Mouse (Mus musculus) heart, embryonic 15.5 days (tissue): ENCODE measurements around the gene Ndufb8. TPM values are rescaled to one million over a fixed set of nuclear protein-coding genes. Genes with fewer than 3 reads are reported as not detected.

Experiments used
- ATAC-seq: fragments of 200-750 bp; cut with Nextera tagmentation; replicated peaks from 2 replicates; pipeline ENCODE4 v1.8.0; 2017; ENCODE audit warnings: low read depth, moderate TSS enrichment; ENCODE audit not compliant: insufficient number of reproducible peaks, insufficient read depth, low FRiP score
- H3K27ac ChIP-seq: fragments of 300-500 bp; sonication (generic); 2 replicates; pipeline ENCODE4 v1.5.1; 2015; ENCODE audit warnings: mild to moderate bottlenecking, inconsistent platforms
- H3K27me3 ChIP-seq: fragments of 300-500 bp; sonication (generic); 2 replicates; pipeline ENCODE4 v1.6.1; 2015; ENCODE audit warnings: inconsistent platforms
- H3K36me3 ChIP-seq: fragments of 300-500 bp; sonication (generic); 2 replicates; pipeline ENCODE4 v1.6.1; 2015; ENCODE audit warnings: mild to moderate bottlenecking, inconsistent platforms
- H3K4me1 ChIP-seq: fragments of 300-500 bp; sonication (generic); replicated peaks from 2 replicates; pipeline ENCODE4 v1.6.1; 2015; ENCODE audit warnings: inconsistent platforms
- H3K4me2 ChIP-seq: fragments of 300-500 bp; sonication (generic); 2 replicates; pipeline ENCODE4 v1.6.1; 2015; ENCODE audit warnings: inconsistent platforms, mild to moderate bottlenecking, moderate library complexity
- H3K4me3 ChIP-seq: fragments of 300-500 bp; sonication (generic); 2 replicates; pipeline ENCODE4 v1.5.1; 2015; ENCODE audit warnings: mild to moderate bottlenecking, inconsistent platforms
- H3K9ac ChIP-seq: fragments of 300-500 bp; sonication (generic); 2 replicates; pipeline ENCODE4 v1.6.1; 2015; ENCODE audit warnings: mild to moderate bottlenecking, inconsistent platforms
- H3K9me3 ChIP-seq: fragments of 300-500 bp; sonication (generic); replicated peaks from 2 replicates; pipeline ENCODE4 v1.6.1; 2016; ENCODE audit warnings: inconsistent platforms
- WGBS: fragments of 180-500 bp; shearing (Covaris S2); methylation state at CpG from one replicate; pipeline ENCODE4 v1.1.7; 2015; ENCODE audit warnings: mixed read lengths; 5-methylcytosine and 5-hydroxymethylcytosine counted together
- polyA plus RNA-seq: library from polyadenylated mRNA; unstranded; fragments of >200 nt; fragmentation: Nextera tagmentation; extraction: Ambion mirVana; gene quantifications from 2 replicates; pipeline ENCODE4 v1.2.1, GENCODE M21; 2015

Gene Ndufb8
- polyA plus RNA-seq, 1 experiment from 2014 or later: 1,069 TPM

GRCm38 (mm10) chr19:44510534-44511175 lies 44.6 kb downstream of the Ndufb8 start:
- WGBS: 6% methylated on average over 12 of the region's 12 CpGs
- Histone ChIP-seq H3K36me3 (no peaks in the 10 kb centered on the region), H3K27ac (no peak overlapping the region), H3K27me3 (peaks cover 74% of the 10 kb centered on the region), H3K9ac (no peak overlapping the region), H3K4me3 (peak overlapping the region; percentile 58), H3K4me2 (peak overlapping the region; percentile 98), H3K4me1 (peaks cover 26% of the 10 kb centered on the region), H3K9me3 (no peaks in the 10 kb centered on the region)
- ATAC-seq: no peak

DNA sequence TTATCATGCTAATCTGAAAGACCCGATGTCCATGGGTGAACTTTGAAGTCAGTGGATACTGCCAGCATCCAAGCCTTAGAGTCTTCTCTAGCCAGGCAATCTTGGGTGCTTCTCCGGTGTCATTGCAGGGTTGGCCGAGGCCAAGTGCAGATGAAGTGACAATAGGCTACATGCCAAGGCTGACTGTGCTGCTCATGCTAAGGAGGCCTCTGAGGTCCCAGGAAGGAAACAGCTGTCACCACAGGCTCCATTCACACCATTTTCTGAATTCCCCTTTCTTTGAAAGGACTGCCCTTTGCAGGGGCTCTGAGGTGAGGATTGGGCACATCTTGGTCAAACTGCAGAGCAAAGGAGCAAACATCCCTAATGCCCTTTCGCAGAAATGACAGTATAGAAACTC lies 52.5 kb downstream of the Ndufb8 start:
- WGBS: 54% methylated on average over 4 of the region's 4 CpGs
- no peak overlapping the region for H3K27ac ChIP-seq
- H3K36me3 ChIP-seq: no peaks in the 10 kb centered on the region
- H3K4me3 ChIP-seq: no peak overlapping the region
- no peak overlapping the region for H3K4me2 ChIP-seq
- H3K4me1 ChIP-seq: peaks cover 5% of the 10 kb centered on the region; the same call in 1 of the 2 replicates
- H3K9ac ChIP-seq: no peak overlapping the region
- H3K27me3 ChIP-seq: peaks cover 17% of the 10 kb centered on the region
- H3K9me3 ChIP-seq: no peaks in the 10 kb centered on the region
- ATAC-seq: no peak

DNA sequence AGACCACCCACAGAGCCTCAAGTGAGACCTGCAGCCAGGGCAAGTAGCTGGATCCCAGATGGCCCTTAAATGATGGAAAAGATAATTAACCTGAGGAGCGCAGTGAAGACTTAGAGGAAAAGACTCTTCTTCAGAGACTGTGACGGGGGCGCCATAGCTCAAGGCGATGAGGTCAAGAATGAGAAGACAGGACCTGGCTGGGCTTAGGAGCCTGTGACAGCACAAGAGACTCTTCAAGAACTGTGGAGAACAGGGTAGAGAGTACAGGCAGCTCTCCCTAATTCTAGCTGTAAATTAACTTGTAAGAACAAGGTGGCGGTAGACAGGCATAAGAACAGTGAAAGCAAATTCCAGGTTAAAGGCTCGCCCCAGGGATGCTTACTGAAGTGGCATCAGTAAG lies 53.3 kb downstream of the Ndufb8 start:
- Histone ChIP-seq H3K4me2 (no peak overlapping the region), H3K4me1 (peaks cover 5% of the 10 kb centered on the region; the same call in 1 of the 2 replicates), H3K36me3 (no peaks in the 10 kb centered on the region), H3K4me3 (no peak overlapping the region), H3K9ac (no peak overlapping the region), H3K9me3 (no peaks in the 10 kb centered on the region), H3K27ac (no peak overlapping the region), H3K27me3 (peaks cover 14% of the 10 kb centered on the region)
- no peak for ATAC-seq
- 77% methylated on average over 6 of the region's 6 CpGs for WGBS

- no peaks in the 10 kb centered on the region for H3K36me3 ChIP-seq
- no peak overlapping the region for H3K4me3 ChIP-seq
- no peaks in the 10 kb centered on the region for H3K9me3 ChIP-seq
- H3K4me2 ChIP-seq: no peak overlapping the region
- no peak for ATAC-seq
- peaks cover 13% of the 10 kb centered on the region for H3K27me3 ChIP-seq
- no peak overlapping the region for H3K9ac ChIP-seq
- no peak overlapping the region for H3K27ac ChIP-seq
- peaks cover 5% of the 10 kb centered on the region; the same call in 1 of the 2 replicates for H3K4me1 ChIP-seq
- 63% methylated on average over 5 of the region's 5 CpGs for WGBS
Observed at GRCm38 (mm10) chr19:44500240-44500639, 55.0 kb downstream of the Ndufb8 start.

- H3K27me3 ChIP-seq: peaks cover 21% of the 10 kb centered on the region
- no peak overlapping the region for H3K9ac ChIP-seq
- no peaks in the 10 kb centered on the region for H3K36me3 ChIP-seq
- peaks cover 5% of the 10 kb centered on the region; the same call in 1 of the 2 replicates for H3K4me1 ChIP-seq
- ATAC-seq: no peak
- no peak overlapping the region for H3K27ac ChIP-seq
- H3K9me3 ChIP-seq: no peaks in the 10 kb centered on the region
- H3K4me2 ChIP-seq: no peak overlapping the region
- no peak overlapping the region for H3K4me3 ChIP-seq
- WGBS: 61% methylated on average over 6 of the region's 6 CpGs
Observed at GRCm38 (mm10) chr19:44498936-44499335, 56.3 kb downstream of the Ndufb8 start.

Other genes with a start within 250 kb of the Ndufb8 start
- gene Scd4, start 222.3 kb downstream of the Ndufb8 start, polyA plus RNA-seq: 2.5 TPM in 2 replicates
- 0.93 and 1.8 TPM in 2 replicates for gene Scd1, start 147.6 kb downstream of the Ndufb8 start, polyA plus RNA-seq
- not detected in 2 replicates for gene Wnt8b, start 62.0 kb downstream of the Ndufb8 start, polyA plus RNA-seq
- 1.7 and 1.9 TPM in 2 replicates for gene Sec31b, start 9.6 kb downstream of the Ndufb8 start, polyA plus RNA-seq
- not detected in 2 replicates for gene Gm20538, start 2.6 kb downstream of the Ndufb8 start, polyA plus RNA-seq
- 20.1 and 23.4 TPM in 2 replicates for gene Hif1an, start 7.4 kb upstream of the Ndufb8 start, polyA plus RNA-seq
- not detected in 2 replicates for gene Pax2, start 200.6 kb upstream of the Ndufb8 start, polyA plus RNA-seq